Mouse (Mus musculus) forebrain, embryonic 13.5 days (tissue): ENCODE results near the gene H2bfm. TPM values are rescaled to one million over a fixed set of nuclear protein-coding genes. Genes with fewer than 3 reads are reported as not detected.

Experiments
- polyA plus RNA-seq: library from polyadenylated mRNA; unstranded; fragments of >200 nt; fragmentation: Nextera tagmentation; extraction: Ambion mirVana; gene quantifications from 2 replicates; pipeline ENCODE4 v1.2.1, GENCODE M21; 2015

The H2bfm gene
- polyA plus RNA-seq, 1 experiment from 2014 or later, result not detected

Other genes with a start within 250 kb of the H2bfm start
- gene Tceal1, start 219.3 kb upstream of the H2bfm start, polyA plus RNA-seq, result 17.2 and 18.7 TPM in 2 replicates
- gene Morf4l2, start 183.6 kb upstream of the H2bfm start, polyA plus RNA-seq, result 547 and 561 TPM in 2 replicates
- gene Glra4, start 147.2 kb upstream of the H2bfm start, polyA plus RNA-seq, result 0.13 TPM in 1 of 2 replicates, not detected in the other
- 9.7 and 10.7 TPM in 2 replicates for gene Plp1, start 104.7 kb upstream of the H2bfm start, polyA plus RNA-seq
- gene Rab9b, start 58.6 kb upstream of the H2bfm start, polyA plus RNA-seq, result 5.8 and 6.3 TPM in 2 replicates
- gene Tmsb15b2, start 48.2 kb downstream of the H2bfm start, polyA plus RNA-seq, result 96.8 and 112 TPM in 2 replicates
- 9.0 and 10.2 TPM in 2 replicates for gene Tmsb15l, start 49.5 kb downstream of the H2bfm start, polyA plus RNA-seq
- 41.2 and 54.6 TPM in 2 replicates for gene Tmsb15b1, start 49.5 kb downstream of the H2bfm start, polyA plus RNA-seq
- 192 and 222 TPM in 2 replicates for gene Zcchc18, start 65.8 kb downstream of the H2bfm start, polyA plus RNA-seq
- gene Slc25a53, start 111.0 kb downstream of the H2bfm start, polyA plus RNA-seq, result 14.9 and 18.4 TPM in 2 replicates
- gene Fam199x, start 122.3 kb downstream of the H2bfm start, polyA plus RNA-seq, result 6.8 and 8.6 TPM in 2 replicates
- not detected in 2 replicates for gene Esx1, start 194.8 kb downstream of the H2bfm start, polyA plus RNA-seq